Mouse (Mus musculus) CH12.LX (cell line): ENCODE data around the gene Olfr1200. TPM values are rescaled to one million over a fixed set of nuclear protein-coding genes. Genes with fewer than 3 reads are reported as not detected.

ENCODE experiments used
- DNase-seq: peaks from one replicate; pipeline ENCODE4 v3.0.0-alpha.2; 2013; ENCODE audit errors: extremely low read depth
- H3K27ac ChIP-seq: 2 replicates; pipeline ENCODE4 v1.5.1; 2012; ENCODE audit warnings: low read depth, mild to moderate bottlenecking, control low read depth, moderate library complexity; ENCODE audit not compliant: insufficient read depth
- H3K27me3 ChIP-seq: replicated peaks from 2 replicates; pipeline ENCODE3; 2012; ENCODE audit warnings: inconsistent platforms
- H3K36me3 ChIP-seq, 2 experiments: replicated peaks in 1 of 2; 2 replicates each; pipeline versions ENCODE3 to v1.6.1; 2012; ENCODE audit warnings: inconsistent platforms in 1 of 2, low read length in 1 of 2, mild to moderate bottlenecking in 1 of 2, mixed read lengths in 1 of 2, moderate library complexity in 1 of 2; ENCODE audit not compliant: control insufficient read depth in 1 of 2, insufficient read depth in 1 of 2
- H3K4me1 ChIP-seq, 2 experiments: 2 replicates each; pipeline ENCODE4 v1.6.1; 2012; ENCODE audit warnings: inconsistent platforms in 1 of 2, moderate library complexity in 1 of 2; ENCODE audit not compliant: insufficient read depth in 2 of 2, control insufficient read depth in 1 of 2
- H3K4me2 ChIP-seq: 2 replicates; pipeline ENCODE4 v1.6.1; 2012; ENCODE audit warnings: low read depth, mild to moderate bottlenecking, control low read depth; ENCODE audit not compliant: poor library complexity, insufficient read depth, severe bottlenecking
- H3K4me3 ChIP-seq, 3 experiments: fragments of 150-350 bp in 1 of 3; sonication (generic) in 1 of 3; replicated peaks in 1 of 3; 2 replicates each; pipeline versions ENCODE3 to v1.5.1; 2011 to 2012; ENCODE audit warnings: low read depth in 2 of 3, low read length in 2 of 3, mild to moderate bottlenecking in 2 of 3, moderate library complexity in 2 of 3, control low read depth in 1 of 3, improper control_type of control experiment in 1 of 3, inconsistent platforms in 1 of 3, mixed read lengths in 1 of 3; ENCODE audit not compliant: poor library complexity in 1 of 3
- H3K79me2 ChIP-seq: replicated peaks from 2 replicates; pipeline ENCODE4 v1.6.1; 2012; ENCODE audit warnings: mild to moderate bottlenecking, moderate library complexity; ENCODE audit not compliant: control insufficient read depth, poor library complexity, insufficient read depth, severe bottlenecking; ENCODE audit errors: extremely low read depth
- H3K9ac ChIP-seq: 2 replicates; pipeline ENCODE4 v1.6.1; 2012; ENCODE audit warnings: low read depth, mild to moderate bottlenecking, control low read depth, moderate library complexity; ENCODE audit not compliant: insufficient read depth
- H3K9me3 ChIP-seq: replicated peaks from 2 replicates; pipeline ENCODE3; 2012; ENCODE audit warnings: low read length, inconsistent platforms, mixed read lengths
- CTCF ChIP-seq, 2 experiments: IDR thresholded peaks in 1 of 2; conservative IDR thresholded peaks in 1 of 2; 2 replicates each; pipeline ENCODE4 v1.5.1; 2011 to 2012; ENCODE audit warnings: low read depth in 2 of 2, low read length in 2 of 2, improper control_type of control experiment in 1 of 2, inconsistent platforms in 1 of 2, mild to moderate bottlenecking in 1 of 2, moderate library complexity in 1 of 2
- ETS1 ChIP-seq: conservative IDR thresholded peaks from 2 replicates; pipeline ENCODE4 v1.6.1; 2012; ENCODE audit warnings: low read depth, mild to moderate bottlenecking, inconsistent platforms, low read length, improper control_type of control experiment, moderate library complexity
- HCFC1 ChIP-seq: IDR thresholded peaks from 2 replicates; pipeline ENCODE4 v1.6.1; 2012; ENCODE audit warnings: low read depth, mild to moderate bottlenecking, inconsistent platforms, low read length, improper control_type of control experiment
- IRF4 ChIP-seq: IDR thresholded peaks from 2 replicates; pipeline ENCODE4 v1.6.1; 2014; ENCODE audit warnings: low read depth, mild to moderate bottlenecking, inconsistent platforms, low read length, improper control_type of control experiment
- JUND ChIP-seq: conservative IDR thresholded peaks from 2 replicates; pipeline ENCODE4 v1.6.1; 2011; ENCODE audit warnings: low read depth, low read length, improper control_type of control experiment
- KAT2A ChIP-seq: IDR thresholded peaks from 2 replicates; pipeline ENCODE4 v1.6.1; 2012; ENCODE audit warnings: low read length, improper control_type of control experiment, inconsistent platforms; ENCODE audit not compliant: insufficient replicate concordance
- MAX ChIP-seq: IDR thresholded peaks from 2 replicates; pipeline ENCODE4 v1.6.1; 2011; ENCODE audit warnings: low read length, improper control_type of control experiment
- NELFE ChIP-seq: IDR thresholded peaks from 2 replicates; pipeline ENCODE4 v1.6.1; 2011; ENCODE audit warnings: low read depth, low read length, improper control_type of control experiment
- POLR2AphosphoS2 ChIP-seq: IDR thresholded peaks from 2 replicates; pipeline ENCODE4 v1.6.1; 2011; ENCODE audit warnings: low read depth, low read length, improper control_type of control experiment
- RCOR1 ChIP-seq: conservative IDR thresholded peaks from 2 replicates; pipeline ENCODE4 v1.6.1; 2012; ENCODE audit warnings: low read depth, mild to moderate bottlenecking, inconsistent platforms, low read length, improper control_type of control experiment
- TCF12 ChIP-seq: IDR thresholded peaks from 2 replicates; pipeline ENCODE4 v1.6.1; 2014; ENCODE audit warnings: low read depth, mild to moderate bottlenecking, inconsistent platforms, low read length, improper control_type of control experiment
- ZC3H11A ChIP-seq: IDR thresholded peaks from 2 replicates; pipeline ENCODE4 v1.6.1; 2012; ENCODE audit warnings: low read depth, mild to moderate bottlenecking, inconsistent platforms, low read length, improper control_type of control experiment
- dilution Hi-C: fragments of 300-500 bp; cut with MboI; formaldehyde crosslinking; loops from 2 replicates; pipeline ENCODE4 v1.14.3; 2020; ENCODE audit warnings: low sequenced_read_pairs; ENCODE audit not compliant: extremely low pct_unique_long_range_greater_than_20kb, extremely low pct_ligation_motif_present
- in situ Hi-C: fragments of 300-500 bp; cut with MboI; formaldehyde crosslinking; loops from 3 replicates; pipeline ENCODE4 v1.14.3; 2019; ENCODE audit warnings: low sequenced_read_pairs, low pct_ligation_motif_present, low pct_unique_long_range_greater_than_20kb, mixed read lengths
- polyA plus RNA-seq: library from polyadenylated mRNA; unstranded; fragments of >175 nt; gene quantifications from 2 replicates; pipeline ENCODE4 v1.2.1, GENCODE M21; 2012; ENCODE audit warnings: low read depth; ENCODE audit not compliant: insufficient read length
- total RNA-seq, 2 experiments: library from RNA; depleted of rRNA; stranded (reverse); fragments of 300-350 nt in 1 of 2; fragments of >200 nt in 1 of 2; gene quantifications; 2 replicates each; pipeline ENCODE4 v1.2.3; 2012 to 2014

Gene Olfr1200
- total and polyA plus RNA-seq, 3 experiments = not detected

- no peaks in the 10 kb centered on the region for H3K79me2 ChIP-seq
- in situ Hi-C loops (no loop called here), dilution Hi-C loops (no loop called here)
- H3K27ac ChIP-seq = no peak overlapping the region
- H3K4me1 ChIP-seq = no peaks in the 10 kb centered on the region
- H3K9ac ChIP-seq = no peak overlapping the region
- H3K27me3 ChIP-seq = no peaks in the 10 kb centered on the region
- DNase-seq = no peak
- no peaks in the 10 kb centered on the region for H3K36me3 ChIP-seq
- no peak overlapping the region for H3K4me3 ChIP-seq
- no peak overlapping the region for H3K4me2 ChIP-seq
- TF ChIP-seq ETS1 (no peak), CTCF (conservative IDR thresholded peaks at IDR 0.05 in 1 of 2, IDR thresholded peaks at IDR 0.05 in 1 of 2; ENCODE audit: low read depth in 2 of 2, low read length in 2 of 2) (no peak), MAX (no peak), KAT2A (no peak), ZC3H11A (no peak), TCF12 (no peak), JUND (no peak), HCFC1 (no peak), NELFE (no peak), POLR2AphosphoS2 (no peak), RCOR1 (no peak)
- H3K9me3 ChIP-seq = peaks cover 30% of the 10 kb centered on the region
Measured at GRCm38 (mm10) chr2:88743379-88743778, 26.9 kb downstream of the Olfr1200 start.

- no peak within 1 kb of the TSS for H3K27ac ChIP-seq
- H3K4me2 ChIP-seq = no peak within 1 kb of the TSS
- dilution Hi-C loops = no loop called here
- H3K36me3 ChIP-seq = no peaks in the 10 kb centered on the region
- H3K9ac ChIP-seq = no peak within 1 kb of the TSS
- DNase-seq = no peak
- no peaks in the 10 kb centered on the region for H3K79me2 ChIP-seq
- in situ Hi-C loops = no loop called here
- TF ChIP-seq NELFE (no peak), IRF4 (no peak)
- H3K4me1 ChIP-seq = no peaks in the 10 kb centered on the region
- H3K9me3 ChIP-seq = peaks cover 4% of the 10 kb centered on the region
- no peaks in the 10 kb centered on the region for H3K27me3 ChIP-seq
- no peak within 1 kb of the TSS for H3K4me3 ChIP-seq
Measured at GRCm38 (mm10) chr2:88732266-88732665, 38.0 kb downstream of the Olfr1200 start, which contains the start of gene Olfr1197. Olfr1197 (minus strand) TSS chr2:88732366.

Other genes starting within 250 kb of the Olfr1200 start
Only the 20 nearest of the 23 such genes appear.
- gene Olfr1188, start 213.6 kb downstream of the Olfr1200 start, total RNA-seq (2012; rRNA removed) = not detected in 2 replicates
- not detected in 2 replicates for gene Olfr1188, start 213.6 kb downstream of the Olfr1200 start, total RNA-seq (2014; rRNA removed)
- gene Olfr1188, start 213.6 kb downstream of the Olfr1200 start, polyA plus RNA-seq = not detected in 2 replicates
- gene Olfr1189, start 184.0 kb downstream of the Olfr1200 start, total RNA-seq (2012; rRNA removed) = not detected in 2 replicates
- not detected in 2 replicates for gene Olfr1189, start 184.0 kb downstream of the Olfr1200 start, total RNA-seq (2014; rRNA removed)
- gene Olfr1189, start 184.0 kb downstream of the Olfr1200 start, polyA plus RNA-seq = not detected in 2 replicates
- not detected in 2 replicates for gene Olfr1191-ps1, start 129.9 kb downstream of the Olfr1200 start, total RNA-seq (2012; rRNA removed)
- gene Olfr1191-ps1, start 129.9 kb downstream of the Olfr1200 start, total RNA-seq (2014; rRNA removed) = not detected in 2 replicates
- not detected in 2 replicates for gene Olfr1191-ps1, start 129.9 kb downstream of the Olfr1200 start, polyA plus RNA-seq
- gene Olfr1192-ps1, start 122.0 kb downstream of the Olfr1200 start, total RNA-seq (2012; rRNA removed) = not detected in 2 replicates
- not detected in 2 replicates for gene Olfr1192-ps1, start 122.0 kb downstream of the Olfr1200 start, total RNA-seq (2014; rRNA removed)
- not detected in 2 replicates for gene Olfr1192-ps1, start 122.0 kb downstream of the Olfr1200 start, polyA plus RNA-seq
- gene Olfr1193, start 94.9 kb downstream of the Olfr1200 start, total RNA-seq (2012; rRNA removed) = not detected in 2 replicates
- not detected in 2 replicates for gene Olfr1193, start 94.9 kb downstream of the Olfr1200 start, total RNA-seq (2014; rRNA removed)
- gene Olfr1193, start 94.9 kb downstream of the Olfr1200 start, polyA plus RNA-seq = not detected in 2 replicates
- gene Olfr1195, start 81.3 kb downstream of the Olfr1200 start, total RNA-seq (2012; rRNA removed) = not detected in 2 replicates
- gene Olfr1195, start 81.3 kb downstream of the Olfr1200 start, total RNA-seq (2014; rRNA removed) = not detected in 2 replicates
- not detected in 2 replicates for gene Olfr1195, start 81.3 kb downstream of the Olfr1200 start, polyA plus RNA-seq
- gene Olfr1196, start 65.9 kb downstream of the Olfr1200 start, total RNA-seq (2012; rRNA removed) = not detected in 2 replicates
- gene Olfr1196, start 65.9 kb downstream of the Olfr1200 start, total RNA-seq (2014; rRNA removed) = not detected in 2 replicates
- gene Olfr1196, start 65.9 kb downstream of the Olfr1200 start, polyA plus RNA-seq = not detected in 2 replicates
- not detected in 2 replicates for gene Olfr1197, start 38.1 kb downstream of the Olfr1200 start, total RNA-seq (2012; rRNA removed)
- gene Olfr1197, start 38.1 kb downstream of the Olfr1200 start, total RNA-seq (2014; rRNA removed) = not detected in 2 replicates
- gene Olfr1197, start 38.1 kb downstream of the Olfr1200 start, polyA plus RNA-seq = not detected in 2 replicates
- not detected in 2 replicates for gene Olfr1198, start 19.1 kb downstream of the Olfr1200 start, total RNA-seq (2012; rRNA removed)
- not detected in 2 replicates for gene Olfr1198, start 19.1 kb downstream of the Olfr1200 start, total RNA-seq (2014; rRNA removed)
- gene Olfr1198, start 19.1 kb downstream of the Olfr1200 start, polyA plus RNA-seq = not detected in 2 replicates
- gene Olfr1199, start 10.0 kb downstream of the Olfr1200 start, total RNA-seq (2012; rRNA removed) = not detected in 2 replicates
- gene Olfr1199, start 10.0 kb downstream of the Olfr1200 start, total RNA-seq (2014; rRNA removed) = not detected in 2 replicates
- gene Olfr1199, start 10.0 kb downstream of the Olfr1200 start, polyA plus RNA-seq = not detected in 2 replicates
- gene Olfr1201, start 22.5 kb upstream of the Olfr1200 start, total RNA-seq (2012; rRNA removed) = not detected in 2 replicates
- not detected in 2 replicates for gene Olfr1201, start 22.5 kb upstream of the Olfr1200 start, total RNA-seq (2014; rRNA removed)
- not detected in 2 replicates for gene Olfr1201, start 22.5 kb upstream of the Olfr1200 start, polyA plus RNA-seq
- not detected in 2 replicates for gene Olfr1202, start 44.0 kb upstream of the Olfr1200 start, total RNA-seq (2012; rRNA removed)
- not detected in 2 replicates for gene Olfr1202, start 44.0 kb upstream of the Olfr1200 start, total RNA-seq (2014; rRNA removed)
- gene Olfr1202, start 44.0 kb upstream of the Olfr1200 start, polyA plus RNA-seq = not detected in 2 replicates
- not detected in 2 replicates for gene Olfr1205, start 59.2 kb upstream of the Olfr1200 start, total RNA-seq (2012; rRNA removed)
- not detected in 2 replicates for gene Olfr1205, start 59.2 kb upstream of the Olfr1200 start, total RNA-seq (2014; rRNA removed)
- gene Olfr1205, start 59.2 kb upstream of the Olfr1200 start, polyA plus RNA-seq = not detected in 2 replicates
- not detected in 2 replicates for gene Olfr1204, start 78.8 kb upstream of the Olfr1200 start, total RNA-seq (2012; rRNA removed)
- not detected in 2 replicates for gene Olfr1204, start 78.8 kb upstream of the Olfr1200 start, total RNA-seq (2014; rRNA removed)
- not detected in 2 replicates for gene Olfr1204, start 78.8 kb upstream of the Olfr1200 start, polyA plus RNA-seq
- not detected in 2 replicates for gene Olfr1206, start 92.7 kb upstream of the Olfr1200 start, total RNA-seq (2012; rRNA removed)
- gene Olfr1206, start 92.7 kb upstream of the Olfr1200 start, total RNA-seq (2014; rRNA removed) = not detected in 2 replicates
- gene Olfr1206, start 92.7 kb upstream of the Olfr1200 start, polyA plus RNA-seq = not detected in 2 replicates
- gene Olfr1208, start 131.8 kb upstream of the Olfr1200 start, total RNA-seq (2012; rRNA removed) = not detected in 2 replicates
- gene Olfr1208, start 131.8 kb upstream of the Olfr1200 start, total RNA-seq (2014; rRNA removed) = not detected in 2 replicates
- gene Olfr1208, start 131.8 kb upstream of the Olfr1200 start, polyA plus RNA-seq = not detected in 2 replicates
- gene Olfr1209, start 144.7 kb upstream of the Olfr1200 start, total RNA-seq (2012; rRNA removed) = not detected in 2 replicates
- not detected in 2 replicates for gene Olfr1209, start 144.7 kb upstream of the Olfr1200 start, total RNA-seq (2014; rRNA removed)
- gene Olfr1209, start 144.7 kb upstream of the Olfr1200 start, polyA plus RNA-seq = not detected in 2 replicates
- not detected in 2 replicates for gene Olfr1211, start 167.6 kb upstream of the Olfr1200 start, total RNA-seq (2012; rRNA removed)
- not detected in 2 replicates for gene Olfr1211, start 167.6 kb upstream of the Olfr1200 start, total RNA-seq (2014; rRNA removed)
- gene Olfr1211, start 167.6 kb upstream of the Olfr1200 start, polyA plus RNA-seq = not detected in 2 replicates
- not detected in 2 replicates for gene Olfr1212, start 183.5 kb upstream of the Olfr1200 start, total RNA-seq (2012; rRNA removed)
- not detected in 2 replicates for gene Olfr1212, start 183.5 kb upstream of the Olfr1200 start, total RNA-seq (2014; rRNA removed)
- not detected in 2 replicates for gene Olfr1212, start 183.5 kb upstream of the Olfr1200 start, polyA plus RNA-seq
- gene Gm13762, start 209.8 kb upstream of the Olfr1200 start, total RNA-seq (2012; rRNA removed) = not detected in 2 replicates
- gene Gm13762, start 209.8 kb upstream of the Olfr1200 start, total RNA-seq (2014; rRNA removed) = not detected in 2 replicates
- not detected in 2 replicates for gene Gm13762, start 209.8 kb upstream of the Olfr1200 start, polyA plus RNA-seq